In the genomic region with DNA sequence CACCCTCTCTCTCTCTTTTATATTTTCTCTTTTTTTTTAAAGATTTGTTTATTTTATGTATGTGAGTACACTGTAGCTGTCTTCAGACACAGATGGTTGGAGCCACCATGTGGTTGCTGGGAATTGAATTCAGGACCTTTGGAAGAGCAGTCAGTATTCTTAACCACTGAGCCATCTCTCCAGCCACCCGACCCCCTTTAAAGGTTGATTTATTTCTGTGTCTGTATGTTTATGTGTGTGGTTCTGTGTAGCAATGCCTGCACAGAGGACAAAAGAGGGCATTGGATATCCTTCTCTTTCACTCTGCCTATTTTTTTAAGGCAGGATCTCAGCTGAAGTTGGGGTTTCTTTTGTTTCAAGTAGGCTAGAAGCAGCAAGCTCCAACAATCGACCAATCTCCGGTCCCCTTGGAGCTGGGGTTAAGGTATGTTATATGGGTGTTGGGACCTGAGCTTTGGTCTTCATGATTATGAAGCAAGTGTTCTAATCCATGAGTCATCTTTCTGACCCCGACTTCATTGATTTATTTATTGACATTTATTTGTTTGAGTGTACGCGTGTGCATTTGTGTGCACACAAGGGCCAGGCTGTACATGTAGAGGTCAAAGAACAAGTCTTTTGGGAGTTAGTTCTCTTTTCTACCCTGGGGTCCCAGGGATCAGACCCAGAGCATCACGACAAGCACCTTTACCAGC, we compare ENCODE assay signal across 21 mouse cellular contexts.
"Had no signal": no experiment of that assay in that cellular context is flagged by ENCODE, and none has a peak within 500 bp of the region (broad histone marks: within the 10 kb centered on the region; RNA-seq: fewer than 3 reads in every experiment).

No protein-coding gene starts in this region.

- H3K9ac ChIP-seq: intestine, embryonic 15.5 days; limb, embryonic 12.5 days; limb, embryonic 15.5 days; midbrain, embryonic 12.5 days; midbrain, embryonic 15.5 days; neural tube, embryonic 13.5 days; stomach, embryonic 15.5 days had no signal

- H3K4me1 ChIP-seq: limb, embryonic 12.5 days; limb, embryonic 15.5 days; midbrain, embryonic 12.5 days had no signal

- H3K27ac ChIP-seq: intestine, embryonic 15.5 days; limb, embryonic 12.5 days; limb, embryonic 15.5 days; midbrain, embryonic 12.5 days; midbrain, embryonic 15.5 days; neural tube, embryonic 13.5 days; stomach, embryonic 15.5 days had no signal

- H3K4me3 ChIP-seq: intestine, embryonic 15.5 days; limb, embryonic 12.5 days; limb, embryonic 15.5 days; midbrain, embryonic 12.5 days; midbrain, embryonic 15.5 days; myocyte; neural tube, embryonic 13.5 days; stomach, embryonic 15.5 days had no signal

- H3K4me2 ChIP-seq: intestine, embryonic 15.5 days; limb, embryonic 12.5 days; limb, embryonic 15.5 days; midbrain, embryonic 12.5 days; midbrain, embryonic 15.5 days; neural tube, embryonic 13.5 days; stomach, embryonic 15.5 days had no signal

- ATAC-seq: intestine, embryonic 15.5 days; midbrain, embryonic 15.5 days had no signal

- H3K9me3 ChIP-seq: intestine, embryonic 15.5 days; limb, embryonic 12.5 days; limb, embryonic 15.5 days; midbrain, embryonic 12.5 days; midbrain, embryonic 15.5 days; neural tube, embryonic 13.5 days; stomach, embryonic 15.5 days had no signal

- DNase-seq: kidney, adult 18-20 months; kidney, adult 9 months; kidney, postnatal 14 days; kidney, postnatal 4 days; left cerebral cortex, postnatal 4 days; lung, adult 2 months; lung, postnatal 14 days; lung, postnatal 4 days; retina, postnatal 1 day; right cerebral cortex, postnatal 25 days; spleen, adult 18-20 months; thymus, adult 18-20 months; thymus, postnatal 36 days had no signal

- H3K36me3 ChIP-seq: intestine, embryonic 15.5 days; midbrain, embryonic 15.5 days; neural tube, embryonic 13.5 days; stomach, embryonic 15.5 days had no signal

- H3K27me3 ChIP-seq: intestine, embryonic 15.5 days; limb, embryonic 12.5 days; limb, embryonic 15.5 days; midbrain, embryonic 12.5 days; midbrain, embryonic 15.5 days; neural tube, embryonic 13.5 days; stomach, embryonic 15.5 days had no signal
